Mouse (Mus musculus) ES-Bruce4 (cell line): ENCODE data around the gene Bub3.

Source experiments
- CTCF ChIP-seq: IDR thresholded peaks from one replicate; pipeline ENCODE4 v1.8.1; 2011; ENCODE audit warnings: low read depth, low read length
- POLR2A ChIP-seq: IDR thresholded peaks from one replicate; pipeline ENCODE4 v1.8.1; 2011; ENCODE audit warnings: low read length; ENCODE audit not compliant: insufficient read depth

GRCm38 (mm10) chr7:131556116-131556515 is 3.9 kb upstream of the Bub3 start:
- no peak for TF ChIP-seq CTCF
- no peak for TF ChIP-seq POLR2A
